Mouse (Mus musculus) forebrain, embryonic 12.5 days (tissue): ENCODE data around the gene Psme1. TPM values are rescaled to one million over a fixed set of nuclear protein-coding genes. Genes with fewer than 3 reads are reported as not detected.

Experiments
- ATAC-seq: fragments of 200-750 bp; cut with Nextera tagmentation; 2 replicates; pipeline ENCODE4 v1.8.0; 2017; ENCODE audit warnings: moderate TSS enrichment; ENCODE audit not compliant: low FRiP score
- H3K27ac ChIP-seq: fragments of 300-500 bp; sonication (generic); 2 replicates; pipeline ENCODE4 v1.5.1; 2016; ENCODE audit warnings: mild to moderate bottlenecking
- H3K27me3 ChIP-seq: fragments of 300-500 bp; sonication (generic); 2 replicates; pipeline ENCODE4 v1.6.1; 2016; ENCODE audit warnings: mild to moderate bottlenecking
- H3K36me3 ChIP-seq: fragments of 300-500 bp; sonication (generic); replicated peaks from 2 replicates; pipeline ENCODE4 v1.6.1; 2016; ENCODE audit warnings: mild to moderate bottlenecking
- H3K4me1 ChIP-seq: fragments of 300-500 bp; sonication (generic); 2 replicates; pipeline ENCODE4 v1.6.1; 2016
- H3K4me2 ChIP-seq: fragments of 300-500 bp; sonication (generic); 2 replicates; pipeline ENCODE4 v1.6.1; 2016; ENCODE audit warnings: mild to moderate bottlenecking, moderate library complexity
- H3K4me3 ChIP-seq: fragments of 300-500 bp; sonication (generic); replicated peaks from 2 replicates; pipeline ENCODE4 v1.5.1; 2016; ENCODE audit warnings: mild to moderate bottlenecking
- H3K9ac ChIP-seq: fragments of 300-500 bp; sonication (generic); 2 replicates; pipeline ENCODE4 v1.6.1; 2016; ENCODE audit warnings: mild to moderate bottlenecking
- H3K9me3 ChIP-seq: fragments of 300-500 bp; sonication (generic); 2 replicates; pipeline ENCODE4 v1.6.1; 2016
- WGBS: fragments of 180-500 bp; shearing (Covaris S2); methylation state at CpG from one replicate; pipeline ENCODE4 v1.1.7; 2016; 5-methylcytosine and 5-hydroxymethylcytosine counted together
- polyA plus RNA-seq: library from polyadenylated mRNA; unstranded; fragments of >200 nt; fragmentation: Nextera tagmentation; extraction: Ambion mirVana; gene quantifications from 2 replicates; pipeline ENCODE4 v1.2.1, GENCODE M21; 2016

Gene Psme1
- polyA plus RNA-seq, 1 experiment from 2014 or later: 117 TPM

DNA sequence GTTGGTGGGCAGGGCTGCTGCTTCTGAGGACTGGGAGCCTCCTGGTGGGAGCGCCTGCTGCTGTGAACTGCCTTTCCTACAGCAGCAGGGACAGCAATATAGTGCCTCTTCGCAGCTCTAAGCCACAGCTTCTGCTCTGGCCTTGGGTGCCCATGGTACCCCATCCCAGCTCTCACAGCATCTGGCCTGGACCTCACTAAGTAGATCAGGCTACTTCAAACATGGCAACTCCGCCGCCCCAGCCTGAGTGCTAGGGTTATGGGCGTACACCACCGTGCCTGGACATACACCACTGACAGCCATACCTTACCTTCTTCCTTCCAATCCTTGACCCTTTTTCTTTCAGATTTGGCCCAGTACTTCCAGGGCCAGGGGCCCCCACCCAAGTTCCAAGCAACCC, 30.4 kb downstream of the Psme1 start:
- peaks cover 11% of the 10 kb centered on the region for H3K4me1 ChIP-seq
- no peak overlapping the region for H3K4me3 ChIP-seq
- no peak overlapping the region for H3K9ac ChIP-seq
- no peak for ATAC-seq
- H3K27ac ChIP-seq: no peak overlapping the region
- H3K9me3 ChIP-seq: no peaks in the 10 kb centered on the region
- H3K36me3 ChIP-seq: peaks cover 50% of the 10 kb centered on the region
- 95% methylated on average over 6 of the region's 6 CpGs for WGBS
- no peak overlapping the region for H3K4me2 ChIP-seq
- H3K27me3 ChIP-seq: no peaks in the 10 kb centered on the region

- Histone ChIP-seq H3K36me3 (peaks cover 16% of the 10 kb centered on the region), H3K4me1 (no peaks in the 10 kb centered on the region), H3K9ac (no peak overlapping the region), H3K4me3 (no peak overlapping the region), H3K9me3 (no peaks in the 10 kb centered on the region), H3K27me3 (0 out of 2 replicates have a peak, but pooled peaks cover 2% of the 10 kb centered on the region), H3K4me2 (no peak overlapping the region), H3K27ac (no peak overlapping the region)
- no peak for ATAC-seq
- 74% methylated on average over 6 of the region's 6 CpGs for WGBS
Observed at GRCm38 (mm10) chr14:55613346-55613745, 35.4 kb downstream of the Psme1 start.

DNA sequence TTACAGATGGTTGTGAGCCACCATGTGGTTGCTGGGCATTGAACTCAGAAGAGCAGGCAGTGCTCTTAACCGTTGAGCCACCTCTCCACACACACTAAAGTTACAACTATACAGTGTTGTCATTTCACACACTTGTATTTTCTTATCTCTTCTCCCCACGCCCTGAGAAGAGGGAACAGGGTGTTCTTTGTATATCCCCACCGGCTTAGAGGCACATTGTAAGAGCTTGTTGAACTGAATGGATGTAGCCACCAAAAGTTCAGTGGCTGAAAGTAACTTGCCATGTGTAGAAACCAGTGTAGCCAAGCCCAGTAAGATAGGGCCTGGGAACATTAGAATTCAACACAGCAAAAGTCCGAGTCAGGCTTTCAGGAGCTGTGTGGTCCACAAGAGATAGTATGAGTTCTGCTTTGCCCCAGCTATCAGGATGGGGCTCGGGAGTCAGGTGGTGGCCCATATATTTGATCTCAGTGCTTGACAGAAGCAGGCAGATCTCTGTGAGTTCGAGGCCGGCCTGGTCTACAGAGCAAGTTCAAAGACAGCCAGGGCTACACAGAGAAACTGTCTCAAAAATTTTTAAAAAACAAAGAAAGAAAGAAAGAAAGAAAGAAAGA, 36.7 kb downstream of the Psme1 start:
- Histone ChIP-seq H3K9ac (no peak overlapping the region), H3K27me3 (0 out of 2 replicates have a peak, but pooled peaks cover 2% of the 10 kb centered on the region), H3K9me3 (no peaks in the 10 kb centered on the region), H3K4me3 (no peak overlapping the region), H3K27ac (no peak overlapping the region), H3K36me3 (peaks cover 3% of the 10 kb centered on the region; the same call in 1 of the 2 replicates), H3K4me2 (no peak overlapping the region), H3K4me1 (0 out of 2 replicates have a peak, but pooled peaks cover 2% of the 10 kb centered on the region)
- WGBS: 86% methylated on average over 7 of the region's 7 CpGs
- ATAC-seq: no peak

GRCm38 (mm10) chr14:55615876-55616275, 38.0 kb downstream of the Psme1 start:
- ATAC-seq: no peak
- 50% methylated on average over 2 of the region's 2 CpGs for WGBS
- Histone ChIP-seq H3K4me3 (no peak overlapping the region), H3K9ac (no peak overlapping the region), H3K4me1 (0 out of 2 replicates have a peak, but pooled peaks cover 2% of the 10 kb centered on the region), H3K9me3 (no peaks in the 10 kb centered on the region), H3K27ac (no peak overlapping the region), H3K4me2 (no peak overlapping the region), H3K36me3 (no peaks in the 10 kb centered on the region), H3K27me3 (0 out of 2 replicates have a peak, but pooled peaks cover 2% of the 10 kb centered on the region)

- Histone ChIP-seq H3K27me3 (0 out of 2 replicates have a peak, but pooled peaks cover 2% of the 10 kb centered on the region), H3K27ac (no peak overlapping the region), H3K9me3 (no peaks in the 10 kb centered on the region), H3K4me3 (no peak overlapping the region), H3K36me3 (no peaks in the 10 kb centered on the region), H3K4me2 (no peak overlapping the region), H3K9ac (no peak overlapping the region), H3K4me1 (0 out of 2 replicates have a peak, but pooled peaks cover 2% of the 10 kb centered on the region)
- ATAC-seq: no peak
- 89% methylated on average over 2 of the region's 2 CpGs for WGBS
Observed at GRCm38 (mm10) chr14:55616844-55617243, 38.9 kb downstream of the Psme1 start.

DNA sequence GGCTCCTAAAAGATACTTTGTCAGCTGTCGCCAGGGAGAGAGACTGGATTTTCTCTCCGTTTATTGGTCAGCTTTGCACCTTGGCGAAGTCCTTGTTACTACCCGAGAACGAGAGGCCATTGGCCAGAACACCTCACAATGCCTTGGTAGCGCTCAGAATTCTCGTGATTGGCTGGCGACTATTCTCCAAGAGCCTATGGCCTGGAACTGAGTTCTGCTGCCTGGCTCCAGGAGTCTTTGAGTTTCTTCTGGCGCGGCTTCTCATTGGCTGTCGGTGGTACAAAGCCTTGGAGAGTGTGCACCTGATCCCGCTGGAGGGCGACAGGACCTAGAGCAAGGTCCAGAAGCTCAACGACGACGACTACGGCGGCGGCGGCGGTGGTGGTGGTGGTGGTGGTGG, 39.9 kb downstream of the Psme1 start, which contains the start of gene Rec8:
TSS of gene Rec8 (plus strand) at position 216 of the 400 bp plus-strand sequence.
- Histone ChIP-seq H3K4me2 (peak within 1 kb of the TSS; percentile 35), H3K9me3 (no peaks in the 10 kb centered on the region), H3K27ac (no peak within 1 kb of the TSS), H3K4me1 (0 out of 2 replicates have a peak, but pooled peaks cover 2% of the 10 kb centered on the region), H3K36me3 (no peaks in the 10 kb centered on the region), H3K4me3 (peak within 1 kb of the TSS; percentile 19), H3K27me3 (0 out of 2 replicates have a peak, but pooled peaks cover 2% of the 10 kb centered on the region), H3K9ac (0 out of 2 replicates have a peak within 1 kb of the TSS, but pooled peaks have one; percentile 18)
- ATAC-seq: peak; percentile 72
- 29% methylated on average over 21 of the region's 21 CpGs for WGBS

- Histone ChIP-seq H3K9ac (0 out of 2 replicates have a peak overlapping the region, but pooled peaks have one; percentile 18), H3K4me3 (peak overlapping the region; percentile 19), H3K36me3 (no peaks in the 10 kb centered on the region), H3K9me3 (no peaks in the 10 kb centered on the region), H3K27ac (no peak overlapping the region), H3K27me3 (0 out of 2 replicates have a peak, but pooled peaks cover 2% of the 10 kb centered on the region), H3K4me2 (peak overlapping the region; percentile 35), H3K4me1 (0 out of 2 replicates have a peak, but pooled peaks cover 2% of the 10 kb centered on the region)
- WGBS: 59% methylated on average over 22 of the region's 22 CpGs
- ATAC-seq: no peak
Observed at GRCm38 (mm10) chr14:55618486-55619195, 40.7 kb downstream of the Psme1 start.

DNA sequence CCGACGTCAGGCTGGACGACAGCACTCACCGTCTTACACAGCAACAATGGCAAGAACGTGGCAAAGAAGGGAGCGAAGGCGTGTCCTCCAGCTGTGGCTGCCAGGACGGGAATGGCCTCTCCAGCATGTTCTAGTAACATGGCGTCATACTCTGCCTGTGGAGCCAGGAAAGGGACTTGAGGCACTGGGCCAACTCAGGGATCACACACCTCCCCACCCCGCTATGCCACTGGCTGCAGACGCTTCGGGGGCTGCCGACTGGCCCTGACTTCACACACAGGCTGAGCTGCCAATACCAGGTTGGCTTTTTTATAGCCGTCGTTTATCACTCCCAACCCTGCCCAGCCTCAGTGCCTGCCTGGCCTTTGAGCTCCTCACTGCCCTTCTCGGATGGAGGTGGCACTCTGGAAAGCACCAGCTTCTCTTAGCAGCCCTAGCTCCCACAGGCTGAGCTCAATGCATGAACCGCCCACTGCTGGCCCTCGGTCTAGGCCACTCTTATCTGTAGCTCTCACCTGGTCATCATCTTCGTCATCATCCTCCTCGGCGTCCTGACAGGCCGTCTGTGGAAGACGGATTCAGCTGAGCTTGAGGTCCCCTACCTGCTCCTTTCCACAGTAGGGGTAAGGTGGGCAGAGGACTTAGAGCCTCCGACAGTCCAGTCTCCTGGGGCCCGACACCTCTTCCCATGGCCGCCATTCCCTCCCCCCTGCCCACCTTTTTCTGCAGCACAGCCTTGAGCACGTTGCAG, 50.3 kb downstream of the Psme1 start:
- no peak overlapping the region for H3K27ac ChIP-seq

GRCm38 (mm10) chr14:55629312-55629711, 51.4 kb downstream of the Psme1 start:
- 59% methylated on average over 5 of the region's 5 CpGs for WGBS
- ATAC-seq: no peak
- H3K9ac ChIP-seq: no peak overlapping the region

More for the DNA sequence above, 50.3 kb downstream of the Psme1 start:
- H3K4me2 ChIP-seq: no peak overlapping the region
- no peaks in the 10 kb centered on the region for H3K9me3 ChIP-seq
- no peak for ATAC-seq
- no peaks in the 10 kb centered on the region for H3K4me1 ChIP-seq
- WGBS: 93% methylated on average over 27 of the region's 27 CpGs
- no peak overlapping the region for H3K4me3 ChIP-seq
- H3K9ac ChIP-seq: no peak overlapping the region
- H3K27me3 ChIP-seq: no peaks in the 10 kb centered on the region
- peaks cover 94% of the 10 kb centered on the region for H3K36me3 ChIP-seq

More at GRCm38 (mm10) chr14:55629312-55629711, 51.4 kb downstream of the Psme1 start:
- Histone ChIP-seq H3K27me3 (no peaks in the 10 kb centered on the region), H3K4me1 (peaks cover 4% of the 10 kb centered on the region; the same call in 1 of the 2 replicates), H3K4me3 (no peak overlapping the region), H3K27ac (no peak overlapping the region), H3K4me2 (no peak overlapping the region), H3K36me3 (peaks cover 99% of the 10 kb centered on the region), H3K9me3 (no peaks in the 10 kb centered on the region)

Other genes with a start within 250 kb of the Psme1 start
- gene Dhrs4, start 99.4 kb upstream of the Psme1 start, polyA plus RNA-seq: 52.5 and 59.9 TPM in 2 replicates
- gene Carmil3, start 87.5 kb upstream of the Psme1 start, polyA plus RNA-seq: 17.8 and 18.6 TPM in 2 replicates
- 0.55 and 0.90 TPM in 2 replicates for gene Cpne6, start 67.7 kb upstream of the Psme1 start, polyA plus RNA-seq
- gene Nrl, start 53.1 kb upstream of the Psme1 start, polyA plus RNA-seq: not detected in 2 replicates
- 19.0 and 19.8 TPM in 2 replicates for gene Pck2, start 37.9 kb upstream of the Psme1 start, polyA plus RNA-seq
- 103 and 105 TPM in 2 replicates for gene Dcaf11, start 18.1 kb upstream of the Psme1 start, polyA plus RNA-seq
- gene A730061H03Rik, start 17.7 kb upstream of the Psme1 start, polyA plus RNA-seq: 0.64 TPM in 1 of 2 replicates, not detected in the other
- gene Fitm1, start 2.5 kb upstream of the Psme1 start, polyA plus RNA-seq: 0.20 TPM in 1 of 2 replicates, not detected in the other
- gene Emc9, start 7.2 kb downstream of the Psme1 start, polyA plus RNA-seq: 3.7 and 6.0 TPM in 2 replicates
- gene Psme2, start 13.0 kb downstream of the Psme1 start, polyA plus RNA-seq: 199 and 201 TPM in 2 replicates
- gene Rnf31, start 13.6 kb downstream of the Psme1 start, polyA plus RNA-seq: 18.2 and 20.8 TPM in 2 replicates
- gene Irf9, start 25.4 kb downstream of the Psme1 start, polyA plus RNA-seq: 9.8 and 10.3 TPM in 2 replicates
- gene Rec8, start 39.9 kb downstream of the Psme1 start, polyA plus RNA-seq: 7.2 and 8.5 TPM in 2 replicates
- gene Ipo4, start 57.8 kb downstream of the Psme1 start, polyA plus RNA-seq: 68.5 and 68.6 TPM in 2 replicates
- gene Gm49378, start 59.8 kb downstream of the Psme1 start, polyA plus RNA-seq: 4.0 and 5.6 TPM in 2 replicates
- gene Tm9sf1, start 65.7 kb downstream of the Psme1 start, polyA plus RNA-seq: 68.7 and 73.4 TPM in 2 replicates
- gene Tssk4, start 72.1 kb downstream of the Psme1 start, polyA plus RNA-seq: 0.65 and 0.68 TPM in 2 replicates
- 60.5 and 64.5 TPM in 2 replicates for gene Mdp1, start 82.4 kb downstream of the Psme1 start, polyA plus RNA-seq
- 59.3 and 63.5 TPM in 2 replicates for gene Gmpr2, start 93.8 kb downstream of the Psme1 start, polyA plus RNA-seq
- gene Nedd8, start 94.0 kb downstream of the Psme1 start, polyA plus RNA-seq: 577 and 583 TPM in 2 replicates
- 61.6 and 68.2 TPM in 2 replicates for gene Tinf2, start 103.7 kb downstream of the Psme1 start, polyA plus RNA-seq
- gene Tgm1, start 135.8 kb downstream of the Psme1 start, polyA plus RNA-seq: 0.55 and 0.58 TPM in 2 replicates
- gene Rabggta, start 144.1 kb downstream of the Psme1 start, polyA plus RNA-seq: 32.1 and 34.0 TPM in 2 replicates
- 68.8 and 74.1 TPM in 2 replicates for gene Dhrs1, start 167.6 kb downstream of the Psme1 start, polyA plus RNA-seq
- 47.9 and 52.0 TPM in 2 replicates for gene Nop9, start 167.6 kb downstream of the Psme1 start, polyA plus RNA-seq
- gene Cideb, start 180.3 kb downstream of the Psme1 start, polyA plus RNA-seq: 0.40 TPM in 1 of 2 replicates, not detected in the other
- 0.20 and 0.41 TPM in 2 replicates for gene Ltb4r2, start 183.3 kb downstream of the Psme1 start, polyA plus RNA-seq
- gene Ltb4r1, start 187.8 kb downstream of the Psme1 start, polyA plus RNA-seq: 0.13 and 0.19 TPM in 2 replicates
- gene Adcy4, start 206.0 kb downstream of the Psme1 start, polyA plus RNA-seq: 5.5 and 6.0 TPM in 2 replicates
- 5.1 and 5.9 TPM in 2 replicates for gene Ripk3, start 210.7 kb downstream of the Psme1 start, polyA plus RNA-seq
- gene Nfatc4, start 245.0 kb downstream of the Psme1 start, polyA plus RNA-seq: 25.4 and 35.6 TPM in 2 replicates